Mouse (Mus musculus) T-helper 17 cell (primary cell): ENCODE results near the gene Espl1.

ENCODE experiments used
- in situ Hi-C, 2 experiments: fragments of 300-600 bp; cut with MboI, MseI; formaldehyde crosslinking; loops; 1 replicate in 1 of 2; 2 replicates in 1 of 2; pipeline ENCODE4 v1.15.1; 2025; ENCODE audit warnings: high pct_unique_total_duplicates in 2 of 2

The Espl1 gene

DNA sequence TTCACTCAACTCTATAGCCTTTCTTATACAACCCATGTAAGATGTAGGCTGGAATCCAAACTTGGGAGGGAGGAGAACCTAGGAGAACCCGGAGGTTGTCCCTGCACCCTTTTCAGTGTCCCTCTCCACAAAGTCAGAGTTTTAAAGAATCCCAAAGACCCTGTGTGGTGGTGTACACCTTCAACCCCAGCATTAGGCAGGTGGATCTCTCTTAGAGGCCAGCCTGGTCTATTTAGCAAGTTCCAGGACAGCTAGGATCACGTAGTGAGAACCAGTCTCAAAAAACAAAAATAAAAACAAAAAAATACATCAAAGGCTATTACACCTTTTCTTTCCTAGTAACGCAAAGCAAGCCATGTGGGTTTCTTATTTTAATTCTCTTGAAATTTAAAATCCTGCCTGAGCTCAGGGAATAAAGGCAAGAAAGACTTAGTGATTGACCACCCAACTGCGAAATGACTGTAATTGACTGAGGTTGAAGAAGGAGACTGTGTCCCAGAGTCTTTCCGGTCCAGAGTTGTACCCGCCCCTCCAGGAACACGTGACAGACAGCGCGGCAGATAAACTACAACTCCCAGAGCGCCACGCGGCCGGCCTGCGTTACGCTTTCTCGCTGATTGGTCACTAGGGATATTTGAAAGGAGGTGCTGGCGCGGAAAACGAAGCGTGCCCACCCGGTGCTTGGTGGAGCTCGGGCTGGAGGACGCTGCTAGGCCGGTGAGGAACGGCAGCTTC, at the start of gene Espl1:
Espl1 (plus strand) TSS at position 634 of the 735 bp plus-strand sequence.
- in situ Hi-C loops: no loop called here

- in situ Hi-C loops: no loop called here
Measured at GRCm38 (mm10) chr15:102246866-102247251, 49.2 kb upstream of the Espl1 start.

DNA sequence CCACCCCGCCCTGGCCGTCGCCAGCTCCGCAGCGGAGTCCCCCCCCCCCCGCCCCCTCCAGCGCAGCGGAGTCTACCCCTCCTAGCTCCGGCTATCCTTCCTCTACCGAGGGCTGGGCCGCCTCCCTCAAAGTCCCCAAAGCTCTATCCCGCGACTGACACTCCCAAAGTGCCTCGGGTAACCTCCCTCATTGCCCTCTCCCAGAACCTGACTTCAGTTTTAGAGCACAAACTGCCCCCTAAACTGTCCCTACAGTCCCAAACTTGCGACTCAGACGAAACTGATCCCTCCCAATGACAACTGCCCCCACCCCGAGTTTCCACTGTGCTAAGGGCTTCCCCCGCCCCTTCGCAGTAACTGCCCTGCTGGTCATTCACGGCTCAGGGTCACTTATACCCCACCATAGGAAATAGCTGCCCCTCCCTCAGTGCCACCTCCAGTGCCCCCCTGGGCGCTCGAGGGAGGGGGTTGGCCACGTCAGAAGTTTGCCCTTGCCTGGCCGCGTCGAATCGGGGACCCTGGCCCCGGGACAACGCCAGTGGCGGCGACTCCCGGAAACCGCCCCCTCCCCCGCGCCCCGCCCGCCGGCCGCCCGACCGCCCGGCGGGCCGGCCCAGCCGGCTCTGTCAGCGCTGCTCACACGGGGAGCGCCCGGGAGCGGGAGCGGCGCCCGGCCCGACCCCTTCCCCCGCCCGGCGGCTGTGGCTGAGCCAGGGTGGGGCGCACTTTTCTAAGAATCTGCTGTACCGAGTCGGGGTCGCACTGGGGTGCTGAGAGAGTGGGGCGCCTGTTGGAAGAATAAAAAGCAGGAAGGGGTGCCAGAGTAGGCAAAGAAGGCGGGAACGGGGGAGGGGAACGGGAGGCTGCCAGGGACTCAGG, 48.6 kb upstream of the Espl1 start:
- in situ Hi-C loops: no loop called here

GRCm38 (mm10) chr15:102248131-102248811, 47.8 kb upstream of the Espl1 start:
- in situ Hi-C loops: no loop called here

DNA sequence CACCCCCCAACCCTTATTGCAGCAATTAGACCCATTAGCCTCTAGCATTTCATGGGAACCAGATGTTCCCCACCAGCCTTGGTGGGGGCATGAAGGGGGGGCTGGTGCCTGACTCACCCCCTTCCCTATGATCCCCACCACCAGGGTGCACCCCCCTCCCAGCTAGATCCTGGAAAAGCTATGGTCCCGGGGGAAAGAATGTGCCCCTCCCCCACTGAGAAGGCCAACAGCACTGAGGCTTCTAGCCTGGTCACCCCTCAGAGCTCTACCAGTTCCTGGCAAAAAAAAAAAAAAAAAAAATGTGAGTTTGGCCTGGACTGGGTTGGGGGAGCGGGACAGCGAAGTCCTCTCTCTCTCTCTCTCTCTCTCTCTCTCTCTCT, 47.3 kb upstream of the Espl1 start:
- in situ Hi-C loops: no loop called here

DNA sequence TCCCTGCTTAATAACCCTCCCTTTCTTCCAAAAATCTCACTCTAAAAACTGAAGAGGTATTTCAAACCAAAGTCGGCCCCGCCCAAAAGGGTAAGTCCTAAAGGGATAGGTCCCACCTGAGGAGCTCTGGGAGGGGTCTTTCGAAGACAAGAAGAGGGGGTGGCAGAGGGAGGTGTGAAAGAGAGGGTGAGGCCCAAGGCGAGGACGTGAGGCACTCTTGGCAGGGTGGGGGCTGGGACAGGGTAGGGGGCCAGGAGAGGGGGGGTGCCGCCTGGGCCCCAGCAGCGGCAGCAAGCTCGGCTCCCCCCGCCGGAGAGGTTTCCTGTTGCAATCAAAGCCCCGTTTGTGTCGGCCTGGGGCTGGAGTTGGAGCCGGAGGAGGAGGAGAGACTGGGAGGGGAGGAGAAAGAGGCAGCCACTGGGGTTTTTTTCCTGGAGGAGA, 46.8 kb upstream of the Espl1 start:
- in situ Hi-C loops: no loop called here

DNA sequence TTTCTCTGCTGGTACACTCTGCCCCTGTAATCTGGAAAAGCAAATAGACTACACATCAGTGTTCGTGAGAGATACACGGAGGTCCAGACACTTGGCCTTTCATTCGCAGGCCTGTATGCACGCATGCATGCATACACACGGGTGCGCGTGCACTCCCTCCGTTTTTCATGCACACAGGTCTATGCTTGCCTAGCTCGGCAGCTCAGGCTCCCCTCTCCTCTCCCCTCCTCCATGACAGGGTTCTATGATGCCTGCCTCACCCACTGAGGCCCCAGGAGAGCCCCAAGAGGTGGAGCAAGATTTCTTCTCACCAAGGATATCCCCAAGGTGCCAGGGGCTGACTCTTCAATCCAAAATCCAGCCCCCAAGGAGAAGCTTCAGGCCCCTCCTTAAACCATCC, 46.1 kb upstream of the Espl1 start:
- in situ Hi-C loops: no loop called here

DNA sequence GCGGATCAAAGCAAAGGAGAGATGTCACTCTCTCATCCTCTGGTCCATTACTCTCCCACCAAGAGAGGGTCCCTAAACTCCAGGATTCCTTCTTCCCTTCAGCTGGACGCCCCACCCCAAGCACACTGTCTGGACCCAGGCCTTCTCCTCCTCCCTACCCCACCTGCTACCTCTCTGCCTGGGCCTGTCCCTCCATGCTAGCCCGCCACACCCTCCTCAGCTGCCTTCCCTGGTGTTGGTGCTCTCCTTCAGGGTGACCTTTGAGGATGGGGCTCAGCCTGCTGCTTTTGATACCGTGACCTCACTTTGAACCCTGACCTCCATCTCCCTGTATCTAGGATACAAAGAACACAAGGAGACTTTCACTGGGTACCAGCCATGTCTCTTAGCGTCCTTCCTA, 45.5 kb upstream of the Espl1 start:
- in situ Hi-C loops: no loop called here

- in situ Hi-C loops: no loop called here
Measured at GRCm38 (mm10) chr15:102255547-102256255, 40.4 kb upstream of the Espl1 start.

GRCm38 (mm10) chr15:102256431-102257201, 39.5 kb upstream of the Espl1 start:
- in situ Hi-C loops: no loop called here

- in situ Hi-C loops: no loop called here
Measured at GRCm38 (mm10) chr15:102257202-102258075, 38.6 kb upstream of the Espl1 start, which contains the start of gene Rarg. Gene Rarg (minus strand): TSS chr15:102257517.

DNA sequence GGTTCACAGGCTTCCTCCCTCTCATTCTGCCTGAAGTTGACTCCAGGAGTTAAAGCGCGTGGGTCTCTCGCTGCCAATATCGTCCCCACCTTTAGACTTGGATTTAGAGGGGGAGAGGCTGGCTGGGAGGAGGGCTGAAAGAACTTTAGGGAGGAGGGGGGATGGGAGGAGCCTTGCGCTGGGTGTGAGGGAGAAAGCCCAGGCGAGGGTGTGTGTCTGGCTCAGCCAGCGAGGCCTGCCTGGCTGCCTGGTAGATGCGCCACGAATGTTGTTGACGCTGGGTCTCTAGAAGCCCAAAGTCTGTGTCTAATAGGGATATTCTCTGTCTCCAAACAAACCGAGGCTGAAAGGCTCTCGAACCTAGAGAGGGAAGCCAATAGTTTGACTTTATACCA, 38.0 kb upstream of the Espl1 start:
- in situ Hi-C loops: no loop called here

GRCm38 (mm10) chr15:102258581-102259253, 37.3 kb upstream of the Espl1 start:
- in situ Hi-C loops: no loop called here

DNA sequence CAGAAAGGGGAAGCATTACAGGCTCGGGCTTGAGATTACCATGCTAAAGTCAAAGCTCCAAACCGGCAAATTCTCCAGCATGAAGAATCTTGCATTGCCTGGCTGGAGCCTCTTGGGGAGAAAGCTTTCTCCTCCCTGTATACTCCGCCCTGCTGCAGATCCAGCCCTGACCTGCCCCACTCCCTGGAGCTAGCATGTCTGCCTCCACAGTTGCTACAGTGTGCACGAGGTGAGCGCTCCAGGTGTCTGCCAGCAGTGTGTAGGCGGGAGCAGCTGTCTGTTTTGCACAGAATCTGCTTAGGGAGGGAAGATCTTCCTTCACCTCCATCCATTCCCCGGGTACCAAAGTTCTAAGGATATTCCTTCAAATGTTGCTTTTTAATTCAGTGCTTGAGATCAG, 33.5 kb upstream of the Espl1 start:
- in situ Hi-C loops: no loop called here

GRCm38 (mm10) chr15:102263037-102263436, 33.0 kb upstream of the Espl1 start:
- in situ Hi-C loops: no loop called here

GRCm38 (mm10) chr15:102265548-102265947, 30.5 kb upstream of the Espl1 start:
- in situ Hi-C loops: no loop called here

GRCm38 (mm10) chr15:102270274-102270960, 25.6 kb upstream of the Espl1 start, which contains the start of gene Gm9918:
Gene Gm9918 (plus strand): TSS chr15:102270563.
- in situ Hi-C loops: no loop called here

GRCm38 (mm10) chr15:102271441-102271840, 24.6 kb upstream of the Espl1 start:
- in situ Hi-C loops: no loop called here
